ENCODE assay signal across 9 mouse cellular contexts in genomic region chr1:53851334-53851733, GRCm38 (mm10).
DNase-seq lines count a peak whose midpoint lies in the region; ATAC-seq and TF ChIP-seq lines count a peak whose summit lies in the region.
"Had no signal": no experiment of that assay in that cellular context is flagged by ENCODE, and none has a peak within 500 bp of the region (broad histone marks: within the 10 kb centered on the region; RNA-seq: fewer than 3 reads in every experiment).

No protein-coding gene starts in this region.

- DNase-seq in kidney, adult 8-10 months: peak; percentile 17 to 20
- no peak for DNase-seq in kidney, adult 18-20 months
- peak; percentile 52 for DNase-seq in lung, postnatal 10 days
- peak; percentile 47 to 75 for DNase-seq in thymus, adult 18-20 months
- DNase-seq in cerebellum, postnatal 10 days: no peak
- DNase-seq in cerebellum, adult 2 months: no peak

- no peak overlapping the region for H3K27ac ChIP-seq in cerebellum, adult 2 months (ENCODE audit: insufficient read depth, low read length)

- no peak for TF ChIP-seq CTCF in cerebellum, adult 2 months (IDR thresholded peaks at IDR 0.05; ENCODE audit: borderline replicate concordance, insufficient read depth, low read depth, low read length)

- 94% methylated on average over 8 of the region's 8 CpGs for WGBS in cerebellum, adult 2 months

- peak; percentile 89 for ATAC-seq in common myeloid progenitor, adult 5-6 weeks (replicated peaks; ENCODE audit: low read depth, poor library complexity, severe bottlenecking)
- ATAC-seq in frontal cortex, adult (ENCODE audit: low TSS enrichment): no peak

- no peaks in the 10 kb centered on the region for H3K4me1 ChIP-seq in cerebellum, adult 2 months (ENCODE audit: control insufficient read depth, insufficient read depth, low read length)

- H3K4me3 ChIP-seq in cerebellum, adult 2 months (replicated peaks; ENCODE audit: insufficient read depth, low read depth, low read length): no peak overlapping the region
- H3K4me3 ChIP-seq: erythroblast, embryonic 14.5 days had no signal

- no peaks in the 10 kb centered on the region for H3K27me3 ChIP-seq in cerebellum, adult 2 months (ENCODE audit: control insufficient read depth, insufficient read depth, low read length)

- TF ChIP-seq POLR2A in cerebellum, adult 2 months (IDR thresholded peaks at IDR 0.05; ENCODE audit: borderline replicate concordance, insufficient read depth, low read length): no peak

Comparison
In these comparisons a context has a peak if more than half of its experiments do, and no peak if none do; other contexts are left out.
1. DNase-seq: peak in kidney, adult 8-10 months (2 of 2), lung, postnatal 10 days (single experiment) and thymus, adult 18-20 months (2 of 2); none in kidney, adult 18-20 months (single experiment), cerebellum, postnatal 10 days (0 of 2) and cerebellum, adult 2 months (0 of 2).